Mouse (Mus musculus) liver, embryonic 15.5 days (tissue): Measurements from ENCODE around the gene Inpp5k. TPM values are rescaled to one million over a fixed set of nuclear protein-coding genes. Genes with fewer than 3 reads are reported as not detected.
"Not testable (repeated sequence)": the region's sequence is repeated elsewhere in the genome, so short reads cannot be mapped to it uniquely, and the experiment has no call there.

Source experiments
- ATAC-seq: fragments of 200-750 bp; cut with Nextera tagmentation; 2 replicates; pipeline ENCODE4 v1.8.0; 2017; ENCODE audit warnings: moderate number of reproducible peaks, mild to moderate bottlenecking, moderate library complexity; ENCODE audit not compliant: insufficient read depth
- H3K27ac ChIP-seq: fragments of 300-500 bp; sonication (generic); replicated peaks from 2 replicates; pipeline ENCODE4 v1.5.1; 2015; ENCODE audit warnings: mild to moderate bottlenecking, inconsistent platforms
- H3K27me3 ChIP-seq: fragments of 300-500 bp; sonication (generic); 2 replicates; pipeline ENCODE4 v1.6.1; 2015; ENCODE audit warnings: mild to moderate bottlenecking, inconsistent platforms
- H3K36me3 ChIP-seq: fragments of 300-500 bp; sonication (generic); replicated peaks from 2 replicates; pipeline ENCODE4 v1.6.1; 2015; ENCODE audit warnings: moderate library complexity, mild to moderate bottlenecking, inconsistent platforms
- H3K4me1 ChIP-seq: fragments of 300-500 bp; sonication (generic); replicated peaks from 2 replicates; pipeline ENCODE4 v1.6.1; 2015; ENCODE audit warnings: inconsistent platforms
- H3K4me2 ChIP-seq: fragments of 300-500 bp; sonication (generic); 2 replicates; pipeline ENCODE4 v1.6.1; 2015; ENCODE audit warnings: moderate library complexity, mild to moderate bottlenecking, inconsistent platforms
- H3K4me3 ChIP-seq: fragments of 300-500 bp; sonication (generic); replicated peaks from 2 replicates; pipeline ENCODE4 v1.5.1; 2015; ENCODE audit warnings: mild to moderate bottlenecking, inconsistent platforms
- H3K9ac ChIP-seq: fragments of 300-500 bp; sonication (generic); 2 replicates; pipeline ENCODE4 v1.6.1; 2015; ENCODE audit warnings: moderate library complexity, mild to moderate bottlenecking, inconsistent platforms
- H3K9me3 ChIP-seq: fragments of 300-500 bp; sonication (generic); replicated peaks from 2 replicates; pipeline ENCODE4 v1.6.1; 2016; ENCODE audit warnings: inconsistent platforms
- WGBS: fragments of 180-500 bp; shearing (Covaris S2); methylation state at CpG from one replicate; pipeline ENCODE4 v1.1.7; 2015; ENCODE audit warnings: mixed read lengths; ENCODE audit not compliant: insufficient replicate concordance; 5-methylcytosine and 5-hydroxymethylcytosine counted together
- polyA plus RNA-seq: library from polyadenylated mRNA; unstranded; fragments of >200 nt; fragmentation: Nextera tagmentation; extraction: Ambion mirVana; gene quantifications from 2 replicates; pipeline ENCODE4 v1.2.1, GENCODE M21; 2015

The Inpp5k gene
- polyA plus RNA-seq, 1 experiment from 2014 or later = 16.0 TPM

DNA sequence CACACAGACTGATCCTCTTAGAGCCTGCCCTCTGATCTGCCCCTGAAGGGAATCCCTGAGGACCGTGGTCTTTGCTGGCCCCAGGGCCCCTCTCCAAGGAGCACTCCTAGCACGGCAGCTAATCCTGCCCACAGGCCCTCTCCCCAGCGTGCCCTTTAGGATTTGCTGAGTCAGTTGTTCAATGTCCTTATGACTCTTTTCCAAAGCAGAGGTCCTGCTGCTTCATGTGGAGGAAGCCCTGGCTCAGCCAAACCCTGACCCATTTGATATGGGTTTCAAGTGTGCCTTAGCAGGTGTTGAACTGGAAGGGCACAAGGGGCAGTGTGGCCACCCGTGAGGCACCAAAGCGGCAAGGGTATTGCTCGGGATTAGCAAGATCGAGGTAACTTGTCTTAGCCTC lies 35.0 kb upstream of the Inpp5k start:
- no peaks in the 10 kb centered on the region for H3K27me3 ChIP-seq
- no peak overlapping the region for H3K27ac ChIP-seq
- 68% methylated on average over 7 of the region's 7 CpGs for WGBS
- H3K36me3 ChIP-seq = peaks cover 53% of the 10 kb centered on the region
- ATAC-seq = no peak
- no peaks in the 10 kb centered on the region for H3K9me3 ChIP-seq
- peaks cover 36% of the 10 kb centered on the region for H3K4me1 ChIP-seq
- no peak overlapping the region for H3K4me3 ChIP-seq
- no peak overlapping the region for H3K4me2 ChIP-seq
- H3K9ac ChIP-seq = no peak overlapping the region

GRCm38 (mm10) chr11:75596726-75597255 lies 34.0 kb upstream of the Inpp5k start:
- Histone ChIP-seq H3K9me3 (no peaks in the 10 kb centered on the region), H3K27ac (peak overlapping the region; percentile 29; the same call in 1 of the 2 replicates), H3K4me1 (peaks cover 30% of the 10 kb centered on the region), H3K4me3 (no peak overlapping the region), H3K4me2 (no peak overlapping the region), H3K27me3 (no peaks in the 10 kb centered on the region), H3K9ac (no peak overlapping the region), H3K36me3 (peaks cover 63% of the 10 kb centered on the region)
- 67% methylated on average over 3 of the region's 3 CpGs for WGBS
- no peak for ATAC-seq

GRCm38 (mm10) chr11:75598004-75598403 lies 32.8 kb upstream of the Inpp5k start:
- no peaks in the 10 kb centered on the region for H3K27me3 ChIP-seq
- no peaks in the 10 kb centered on the region for H3K9me3 ChIP-seq
- peaks cover 26% of the 10 kb centered on the region for H3K4me1 ChIP-seq
- WGBS = 78% methylated on average over 6 of the region's 6 CpGs
- no peak for ATAC-seq
- peaks cover 67% of the 10 kb centered on the region for H3K36me3 ChIP-seq
- H3K4me2 ChIP-seq = no peak overlapping the region
- no peak overlapping the region for H3K4me3 ChIP-seq
- H3K9ac ChIP-seq = no peak overlapping the region
- H3K27ac ChIP-seq = no peak overlapping the region

GRCm38 (mm10) chr11:75599802-75600201 lies 31.0 kb upstream of the Inpp5k start:
- peaks cover 20% of the 10 kb centered on the region for H3K4me1 ChIP-seq
- not testable (repeated sequence) for ATAC-seq, H3K9me3 ChIP-seq, H3K27ac ChIP-seq, H3K4me2 ChIP-seq, H3K27me3 ChIP-seq, H3K4me3 ChIP-seq, H3K9ac ChIP-seq
- H3K36me3 ChIP-seq = peaks cover 68% of the 10 kb centered on the region
- 88% methylated on average over 17 of the region's 17 CpGs for WGBS

- H3K4me1 ChIP-seq = no peaks in the 10 kb centered on the region; the same call in 1 of the 2 replicates
- H3K27ac ChIP-seq = no peak overlapping the region
- no peak for ATAC-seq
- H3K36me3 ChIP-seq = peaks cover 80% of the 10 kb centered on the region
- 64% methylated on average over 5 of the region's 5 CpGs for WGBS
- no peak overlapping the region for H3K4me2 ChIP-seq
- H3K9ac ChIP-seq = no peak overlapping the region
- H3K9me3 ChIP-seq = no peaks in the 10 kb centered on the region
- H3K4me3 ChIP-seq = no peak overlapping the region
- H3K27me3 ChIP-seq = no peaks in the 10 kb centered on the region
Measured at GRCm38 (mm10) chr11:75604826-75605225, 26.0 kb upstream of the Inpp5k start.

DNA sequence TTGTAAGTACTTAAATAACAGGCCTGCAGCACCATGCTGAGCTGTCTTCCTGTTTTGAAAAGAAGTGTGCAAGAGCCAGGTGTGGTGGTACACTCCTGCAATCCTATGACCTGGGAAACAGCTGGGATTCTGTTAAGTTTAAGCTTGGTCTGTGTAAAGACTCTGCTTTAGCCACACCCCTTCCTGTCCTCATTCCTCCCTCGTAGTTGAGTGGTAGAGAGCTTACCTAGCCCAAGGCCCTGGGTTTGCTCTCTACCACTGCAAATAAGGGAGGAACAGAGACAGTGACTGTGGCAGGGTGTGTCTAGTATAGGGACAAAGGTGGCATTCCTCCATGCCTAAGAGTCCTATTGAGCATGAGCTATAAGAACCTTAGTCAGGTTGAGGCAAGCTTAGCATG lies 25.5 kb upstream of the Inpp5k start:
- no peak overlapping the region for H3K9ac ChIP-seq
- H3K27ac ChIP-seq = no peak overlapping the region
- no peak for ATAC-seq
- 14% methylated on average over 1 of the region's 1 CpGs for WGBS
- H3K4me3 ChIP-seq = no peak overlapping the region
- H3K9me3 ChIP-seq = no peaks in the 10 kb centered on the region
- no peaks in the 10 kb centered on the region; the same call in 1 of the 2 replicates for H3K4me1 ChIP-seq
- H3K4me2 ChIP-seq = no peak overlapping the region
- no peaks in the 10 kb centered on the region for H3K27me3 ChIP-seq
- peaks cover 80% of the 10 kb centered on the region for H3K36me3 ChIP-seq

DNA sequence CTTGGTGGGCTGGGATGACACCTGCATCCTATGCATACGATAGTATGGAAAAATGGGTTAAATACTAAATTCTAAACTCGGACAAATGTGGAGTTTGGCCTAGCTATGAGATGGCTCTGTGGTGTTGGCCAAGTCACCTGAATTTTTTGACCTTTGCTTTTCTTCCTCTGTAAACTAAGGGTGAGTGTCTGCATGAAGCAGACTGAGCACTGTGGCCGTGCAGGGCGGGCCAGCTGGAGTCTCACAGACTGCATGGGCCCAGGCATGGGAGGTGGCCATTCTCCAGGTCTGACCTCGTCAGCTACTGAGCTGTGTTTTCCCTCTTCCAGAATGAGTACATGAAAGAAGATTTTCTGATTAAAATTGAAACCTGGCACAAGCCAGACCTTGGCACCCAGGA lies 22.0 kb upstream of the Inpp5k start:
- Histone ChIP-seq H3K36me3 (peaks cover 75% of the 10 kb centered on the region), H3K4me3 (no peak overlapping the region), H3K9ac (no peak overlapping the region), H3K27ac (no peak overlapping the region), H3K27me3 (no peaks in the 10 kb centered on the region), H3K9me3 (no peaks in the 10 kb centered on the region), H3K4me1 (no peaks in the 10 kb centered on the region; the same call in 1 of the 2 replicates), H3K4me2 (no peak overlapping the region)
- no peak for ATAC-seq
- 76% methylated on average over 5 of the region's 5 CpGs for WGBS

GRCm38 (mm10) chr11:75610021-75610420 lies 20.8 kb upstream of the Inpp5k start:
- 67% methylated on average over 2 of the region's 2 CpGs for WGBS
- Histone ChIP-seq H3K27me3 (no peaks in the 10 kb centered on the region), H3K4me2 (no peak overlapping the region), H3K27ac (no peak overlapping the region), H3K9me3 (no peaks in the 10 kb centered on the region), H3K4me3 (no peak overlapping the region), H3K36me3 (peaks cover 76% of the 10 kb centered on the region), H3K4me1 (no peaks in the 10 kb centered on the region; the same call in 1 of the 2 replicates), H3K9ac (no peak overlapping the region)
- ATAC-seq = no peak

GRCm38 (mm10) chr11:75614769-75615168 lies 16.0 kb upstream of the Inpp5k start:
- Histone ChIP-seq H3K27ac (no peak overlapping the region), H3K4me3 (no peak overlapping the region), H3K4me1 (no peaks in the 10 kb centered on the region), H3K9me3 (no peaks in the 10 kb centered on the region), H3K9ac (no peak overlapping the region), H3K4me2 (no peak overlapping the region), H3K36me3 (peaks cover 72% of the 10 kb centered on the region), H3K27me3 (no peaks in the 10 kb centered on the region)
- 85% methylated on average over 1 of the region's 1 CpGs for WGBS
- no peak for ATAC-seq

GRCm38 (mm10) chr11:75615556-75615955 lies 15.2 kb upstream of the Inpp5k start:
- WGBS = 62% methylated on average over 2 of the region's 2 CpGs
- H3K27ac ChIP-seq = no peak overlapping the region
- no peak for ATAC-seq

GRCm38 (mm10) chr11:75619133-75619532 lies 11.7 kb upstream of the Inpp5k start:
- ATAC-seq = no peak
- peaks cover 67% of the 10 kb centered on the region for H3K36me3 ChIP-seq

More at GRCm38 (mm10) chr11:75615556-75615955, 15.2 kb upstream of the Inpp5k start:
- Histone ChIP-seq H3K4me3 (no peak overlapping the region), H3K4me1 (no peaks in the 10 kb centered on the region), H3K4me2 (no peak overlapping the region), H3K9me3 (no peaks in the 10 kb centered on the region), H3K9ac (no peak overlapping the region), H3K36me3 (peaks cover 72% of the 10 kb centered on the region), H3K27me3 (no peaks in the 10 kb centered on the region)

More at GRCm38 (mm10) chr11:75619133-75619532, 11.7 kb upstream of the Inpp5k start:
- Histone ChIP-seq H3K27me3 (no peaks in the 10 kb centered on the region), H3K27ac (no peak overlapping the region), H3K4me3 (no peak overlapping the region), H3K4me1 (peaks cover 4% of the 10 kb centered on the region; the same call in 1 of the 2 replicates), H3K9ac (no peak overlapping the region), H3K9me3 (no peaks in the 10 kb centered on the region), H3K4me2 (no peak overlapping the region)
- WGBS = 73% methylated on average over 5 of the region's 5 CpGs
